Mouse (Mus musculus): ENCODE measurements around the gene Trim32. TPM values are rescaled to one million over a fixed set of nuclear protein-coding genes. Genes with fewer than 3 reads are reported as not detected.

Trim32 gene
- 1 to 10 TPM; 4.9 to 5.2 TPM for total RNA-seq (2023)

DNA sequence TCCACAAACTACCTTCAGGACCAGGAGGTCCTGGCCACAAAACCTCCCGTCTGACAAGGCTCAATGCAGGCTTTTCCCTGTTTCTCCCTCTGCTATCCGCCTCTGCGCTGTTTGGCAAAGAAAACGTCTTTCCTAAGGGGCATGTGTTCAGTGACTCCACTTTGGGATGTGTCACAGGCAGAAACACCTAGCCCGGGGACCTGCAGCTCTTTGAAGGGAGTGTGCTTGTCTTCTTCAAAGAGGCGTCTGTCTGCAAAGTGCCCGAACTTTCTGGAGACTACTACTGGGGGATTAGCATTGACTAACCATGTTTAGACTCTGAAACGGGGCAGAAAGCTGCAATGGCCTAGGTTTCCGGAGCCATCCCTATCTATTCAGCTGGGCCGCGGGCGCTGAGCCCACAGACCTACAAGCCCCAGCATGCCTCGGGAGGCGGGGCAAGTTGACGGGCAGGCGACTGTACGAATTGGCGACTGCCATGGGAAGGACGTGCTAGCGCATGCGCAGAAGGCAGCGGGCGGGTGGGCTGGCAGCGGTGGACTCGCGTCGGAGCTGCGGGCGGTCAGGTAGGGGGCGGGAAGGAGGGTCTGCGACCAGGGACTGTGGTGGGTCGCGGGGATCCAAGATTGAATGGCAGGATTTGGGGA, at the start of gene Trim32:
Gene Trim32, plus strand, starts transcription at position 483 of the 647 bp plus-strand sequence.

